Mouse (Mus musculus) inflammation-experienced regulatory T-cells, adult 16 weeks (primary cell): Measurements from ENCODE around the gene Gm17402. TPM values are rescaled to one million over a fixed set of nuclear protein-coding genes. Genes with fewer than 3 reads are reported as not detected.

Experiments used
- polyA plus RNA-seq: library from polyadenylated mRNA; unstranded; fragments of 100-300 nt; shearing (Covaris generic); gene quantifications from one replicate; pipeline ENCODE4 v1.2.1, GENCODE M21; 2017

Gene Gm17402
- not detected for polyA plus RNA-seq

DNA sequence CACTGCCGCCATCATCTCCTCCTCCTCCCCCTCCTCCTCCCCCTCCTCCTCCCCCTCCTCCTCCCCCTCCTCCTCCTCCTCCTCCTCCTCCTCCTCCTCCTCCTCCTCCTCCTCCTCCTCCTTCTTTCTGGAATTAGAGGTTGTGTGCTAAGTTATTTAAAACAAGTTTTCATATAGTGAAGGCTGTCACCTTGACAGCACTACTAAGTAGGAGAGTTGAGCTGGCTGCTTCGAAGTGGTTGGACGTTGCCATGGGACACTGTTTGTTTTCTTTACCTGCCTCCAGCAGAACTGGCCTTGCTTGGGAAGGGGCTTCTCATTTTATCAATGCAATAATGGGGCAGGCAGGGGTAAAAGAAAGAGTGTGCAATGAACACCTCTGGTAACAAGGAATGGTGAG, at the start of gene Gm17402:
Gene Gm17402 (minus strand): TSS at position 101 of the 400 bp plus-strand sequence.

DNA sequence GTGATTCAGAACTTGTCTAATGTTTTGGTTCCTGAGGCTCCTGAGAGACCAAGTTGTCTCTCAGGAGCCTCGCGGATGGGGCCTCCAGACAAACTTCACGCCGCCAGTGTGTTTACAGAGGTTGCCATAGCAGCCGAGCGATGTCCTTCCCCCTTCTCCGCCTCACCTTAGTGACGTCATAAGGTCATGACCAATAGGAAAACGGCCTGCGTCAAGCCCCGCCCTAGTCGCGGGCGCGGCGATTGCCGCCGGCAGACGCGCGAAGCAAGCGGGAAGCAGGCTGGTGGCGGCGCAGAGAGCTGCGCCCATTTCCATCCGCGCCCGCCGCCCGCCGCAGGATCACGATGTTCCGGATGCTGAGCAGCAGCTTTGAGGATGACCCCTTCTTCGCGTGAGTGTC, 1.1 kb downstream of the Gm17402 start, which contains the start of gene Mlf1:
Gene Mlf1 (plus strand): TSS at position 226 of the 400 bp plus-strand sequence.

Other genes starting within 250 kb of the Gm17402 start
- gene Mlf1, start 1.1 kb downstream of the Gm17402 start, polyA plus RNA-seq: 2.6 TPM
- gene Gfm1, start 54.9 kb upstream of the Gm17402 start, polyA plus RNA-seq: 59.7 TPM
- 77.7 TPM for gene Lxn, start 88.8 kb upstream of the Gm17402 start, polyA plus RNA-seq
- gene Rarres1, start 140.4 kb upstream of the Gm17402 start, polyA plus RNA-seq: not detected
- gene Mfsd1, start 207.6 kb upstream of the Gm17402 start, polyA plus RNA-seq: 60.9 TPM